Mouse (Mus musculus) CD8-positive naive resting alpha-beta T cell, adult 2 months (primary cell): ENCODE measurements around the gene Tex21.
"Not testable (repeated sequence)": the region's sequence is repeated elsewhere in the genome, so short reads cannot be mapped to it uniquely, and the experiment has no call there.

ENCODE experiments used
- DNase-seq, 2 experiments: peaks; one replicate each; pipeline ENCODE4 v3.0.0; 2022; ENCODE audit warnings: low read depth in 2 of 2, low spot score in 2 of 2

Gene Tex21

GRCm38 (mm10) chr12:76261556-76261955, 15.0 kb upstream of the Tex21 start:
- no peak for DNase-seq

DNA sequence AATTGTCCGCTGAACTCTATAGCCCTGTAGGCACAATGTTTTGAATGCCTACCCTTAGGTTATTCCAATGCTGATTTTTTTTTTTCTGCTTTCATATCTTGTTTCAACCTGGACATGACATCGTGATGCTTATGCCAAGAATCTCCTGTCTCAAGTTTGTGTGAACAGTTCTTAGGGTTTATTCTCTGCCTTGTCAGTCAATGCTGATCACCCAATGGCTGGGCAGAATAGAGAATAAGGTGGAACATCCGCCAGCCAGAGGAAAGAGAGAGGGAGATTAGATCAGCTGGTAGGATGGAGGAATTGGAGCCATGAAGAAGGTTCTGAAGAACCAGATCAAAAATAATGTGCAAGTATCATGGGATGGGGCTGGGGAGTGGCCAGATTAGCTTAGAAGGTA, 14.1 kb upstream of the Tex21 start:
- no peak for DNase-seq

GRCm38 (mm10) chr12:76256114-76256843, 9.7 kb upstream of the Tex21 start:
- DNase-seq = peak; percentile 18 to 33

- DNase-seq = peak in 1 of 2 experiments; percentile 9
These were observed 8.9 kb upstream of the Tex21 start for GRCm38 (mm10) chr12:76255499-76255875.

GRCm38 (mm10) chr12:76254725-76255498, 8.4 kb upstream of the Tex21 start, which contains the start of gene Mthfd1:
Gene Mthfd1, plus strand, starts transcription at chr12:76255298.
- peak; percentile 90 for DNase-seq

- DNase-seq = no peak
These were observed 7.4 kb upstream of the Tex21 start for GRCm38 (mm10) chr12:76253991-76254390.

DNA sequence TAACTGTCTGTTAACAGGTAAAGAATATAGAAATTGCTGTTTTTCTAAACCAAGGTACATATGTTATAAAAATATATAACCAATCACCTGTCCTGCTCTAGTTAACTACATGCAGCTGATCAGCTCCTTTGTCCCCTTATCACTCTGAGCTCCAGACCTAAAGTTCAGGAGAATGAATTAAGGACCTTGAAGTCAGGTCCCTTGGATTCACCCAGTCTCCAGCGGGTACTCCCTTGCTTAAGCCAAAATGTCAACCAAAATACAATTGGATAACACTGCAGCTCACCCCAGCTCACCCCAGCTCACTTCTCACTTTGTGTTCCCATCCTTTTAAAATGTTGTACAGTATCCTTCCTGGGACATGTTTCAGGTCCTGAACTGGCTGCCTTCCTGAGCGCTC, 7.0 kb upstream of the Tex21 start:
- DNase-seq = no peak

DNA sequence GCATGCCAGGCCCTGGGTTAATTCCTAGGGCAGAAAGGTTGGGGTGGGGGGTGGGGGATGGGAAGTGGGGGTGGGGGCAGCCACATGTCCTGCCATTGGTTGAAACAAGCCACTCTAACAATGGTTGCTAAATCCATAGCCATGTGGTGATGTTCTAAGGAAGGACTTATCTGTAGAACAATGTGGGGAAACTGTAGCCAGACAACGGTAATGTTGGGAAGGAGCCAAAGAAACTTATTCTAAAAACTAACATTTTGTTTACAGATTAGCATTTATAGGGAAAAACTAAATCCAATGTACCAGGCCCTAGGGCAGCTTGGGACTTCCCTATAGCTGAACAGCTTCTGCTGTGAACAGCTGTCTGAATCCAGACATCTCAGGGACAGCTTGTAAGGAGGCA, 6.5 kb upstream of the Tex21 start:
- no peak for DNase-seq

GRCm38 (mm10) chr12:76244981-76245380, 1.6 kb downstream of the Tex21 start:
- no peak for DNase-seq

DNA sequence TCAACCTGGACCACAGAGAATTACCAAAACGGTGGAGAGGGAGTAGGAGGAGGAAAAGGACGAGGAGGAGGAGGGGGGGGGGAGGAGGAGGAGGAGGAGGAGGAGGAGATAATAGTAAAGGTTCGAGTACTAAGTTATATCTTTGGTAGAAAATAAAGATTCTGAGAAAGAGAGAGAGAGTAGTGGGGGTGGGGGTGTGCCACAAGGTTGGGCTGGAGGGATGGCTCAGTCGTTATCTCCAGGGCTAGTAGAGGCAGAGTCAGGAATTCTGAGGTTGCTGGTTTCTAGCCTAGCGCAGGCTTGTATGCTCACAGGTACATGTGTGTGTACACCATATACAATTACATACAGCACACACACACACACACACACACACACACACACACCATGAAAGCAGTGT, 4.7 kb downstream of the Tex21 start:
- no peak for DNase-seq

GRCm38 (mm10) chr12:76241084-76241483, 5.5 kb downstream of the Tex21 start:
- no peak for DNase-seq

- no peak for DNase-seq
These were observed 5.9 kb downstream of the Tex21 start for GRCm38 (mm10) chr12:76240670-76241069.

GRCm38 (mm10) chr12:76239839-76240571, 6.5 kb downstream of the Tex21 start:
- no peak for DNase-seq

DNA sequence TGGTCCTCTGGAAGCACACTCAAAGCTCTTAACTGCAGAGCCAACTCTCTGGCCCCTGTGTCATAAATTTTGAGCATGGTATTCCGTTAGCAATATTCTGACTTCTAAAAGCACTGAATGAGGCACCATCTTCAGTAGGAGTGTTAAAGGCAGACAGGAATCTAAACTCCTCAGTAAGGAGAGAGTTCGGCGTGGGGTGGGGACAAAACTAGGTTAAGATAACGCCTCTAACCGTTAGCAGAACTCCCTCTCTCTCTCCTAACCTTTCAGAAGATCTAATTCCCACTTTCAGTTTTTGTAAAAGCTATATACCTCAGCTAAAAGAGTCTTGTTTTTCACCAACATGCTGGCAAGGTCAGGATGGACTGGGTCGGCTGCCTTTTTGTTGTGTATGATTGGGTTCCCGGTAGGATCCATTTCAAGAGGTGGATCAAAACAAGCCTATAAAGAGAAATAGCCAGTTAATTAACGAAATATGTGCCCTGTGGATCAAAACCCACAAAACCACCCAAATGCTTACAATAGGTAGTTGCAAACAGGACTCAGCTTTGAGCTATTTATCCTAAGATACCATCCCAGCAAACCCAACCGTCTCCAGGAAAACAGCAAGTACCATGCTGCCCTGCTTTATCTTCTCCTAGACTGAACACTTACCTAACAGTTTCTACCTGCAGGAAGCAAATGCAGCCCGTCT, 7.3 kb downstream of the Tex21 start:
- DNase-seq = no peak

DNA sequence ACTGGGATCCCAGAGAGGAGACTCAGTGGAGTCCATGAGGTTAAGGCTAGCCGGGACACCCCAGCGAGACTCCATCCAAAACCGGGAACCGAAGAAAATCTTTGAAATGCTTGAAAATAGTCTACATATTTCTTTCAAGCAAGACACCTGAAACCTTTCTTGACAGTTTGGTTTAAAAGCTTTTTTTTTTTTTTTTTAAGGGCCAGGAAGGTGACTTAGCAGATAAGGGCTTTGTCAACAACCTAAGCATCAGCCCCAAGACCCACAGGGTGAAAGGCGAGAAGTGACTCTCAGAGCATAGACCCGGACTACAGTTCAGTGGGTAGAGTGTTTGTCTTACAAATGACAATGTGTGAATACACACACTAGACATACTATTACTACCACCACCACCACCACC, 11.3 kb downstream of the Tex21 start:
- no peak for DNase-seq

DNA sequence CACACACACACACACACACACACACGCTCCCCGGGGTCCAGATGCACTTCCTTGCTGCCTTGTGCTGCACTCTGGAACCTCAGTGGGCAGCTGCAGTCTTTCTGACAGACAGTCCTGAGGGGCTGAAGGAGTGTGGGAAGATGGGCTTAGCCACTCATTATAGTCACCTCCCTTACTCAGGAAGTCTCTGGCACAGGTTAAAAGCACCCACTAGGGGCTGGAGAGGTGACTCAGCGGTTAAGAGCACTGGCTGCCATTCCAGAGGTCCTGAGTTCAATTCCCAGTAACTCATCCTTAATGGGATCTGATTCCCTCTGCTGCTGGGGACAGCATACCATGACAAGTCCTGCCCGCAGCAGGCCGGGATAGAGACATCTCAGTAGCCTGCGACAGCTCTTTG, 15.9 kb downstream of the Tex21 start:
- DNase-seq = no peak

DNA sequence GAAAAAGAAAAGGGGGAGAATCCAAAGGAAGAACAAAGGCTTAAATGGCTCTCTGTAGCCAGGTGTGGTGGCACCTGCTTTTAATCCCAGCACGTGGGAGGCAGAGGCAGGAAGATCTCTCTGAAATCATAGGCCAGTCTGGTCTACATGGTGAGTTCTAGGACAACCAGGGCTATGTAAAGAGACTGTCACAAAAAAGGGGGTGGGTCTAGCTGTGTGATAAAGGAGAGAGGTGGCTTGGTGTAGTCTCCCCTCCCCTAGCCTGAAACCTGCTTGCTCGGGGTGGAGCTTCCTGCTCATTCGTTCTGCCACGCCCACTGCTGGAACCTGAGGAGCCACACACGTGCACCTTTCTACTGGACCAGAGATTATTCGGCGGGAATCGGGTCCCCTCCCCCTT, 24.4 kb downstream of the Tex21 start:
- not testable (repeated sequence) for DNase-seq

DNA sequence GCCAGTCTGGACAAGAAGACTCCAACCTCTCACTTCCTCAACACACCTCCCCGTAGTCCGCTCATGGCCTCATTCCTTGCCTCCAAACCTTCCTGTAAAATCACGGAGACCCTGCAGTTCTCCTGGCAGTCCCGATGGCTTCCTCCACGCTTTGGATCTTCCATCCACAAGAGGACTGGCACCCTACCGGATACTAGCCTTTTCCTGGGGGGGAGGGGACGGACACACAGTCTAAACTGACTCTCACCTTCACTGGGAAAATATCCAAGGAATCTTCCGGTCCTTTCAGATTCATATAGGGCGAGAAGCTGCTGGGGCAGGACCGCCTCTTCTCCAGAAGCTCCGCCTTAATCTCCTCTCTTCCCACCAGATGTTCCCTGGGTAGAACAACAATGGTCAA, 29.8 kb downstream of the Tex21 start:
- no peak for DNase-seq

DNA sequence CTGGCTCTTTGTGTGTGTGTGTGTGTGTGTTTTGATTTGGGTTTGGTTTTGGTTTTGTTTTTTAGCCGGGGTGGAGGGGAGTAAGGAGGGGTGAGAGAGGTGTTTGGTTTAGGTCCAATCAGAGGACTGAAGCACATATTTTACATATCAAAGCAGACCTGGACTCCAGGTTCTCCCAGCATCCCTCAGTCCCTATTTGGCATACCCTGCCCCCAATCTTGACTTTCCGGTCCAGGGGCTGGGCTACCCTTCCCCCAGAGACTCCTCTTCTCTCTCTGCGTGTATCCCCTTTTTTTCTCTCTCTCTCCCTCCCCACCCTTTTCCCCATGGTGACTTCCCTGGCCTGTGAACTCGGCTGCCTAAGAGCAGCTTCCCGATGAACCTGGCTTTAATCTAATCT, 31.4 kb downstream of the Tex21 start:
- no peak for DNase-seq

DNA sequence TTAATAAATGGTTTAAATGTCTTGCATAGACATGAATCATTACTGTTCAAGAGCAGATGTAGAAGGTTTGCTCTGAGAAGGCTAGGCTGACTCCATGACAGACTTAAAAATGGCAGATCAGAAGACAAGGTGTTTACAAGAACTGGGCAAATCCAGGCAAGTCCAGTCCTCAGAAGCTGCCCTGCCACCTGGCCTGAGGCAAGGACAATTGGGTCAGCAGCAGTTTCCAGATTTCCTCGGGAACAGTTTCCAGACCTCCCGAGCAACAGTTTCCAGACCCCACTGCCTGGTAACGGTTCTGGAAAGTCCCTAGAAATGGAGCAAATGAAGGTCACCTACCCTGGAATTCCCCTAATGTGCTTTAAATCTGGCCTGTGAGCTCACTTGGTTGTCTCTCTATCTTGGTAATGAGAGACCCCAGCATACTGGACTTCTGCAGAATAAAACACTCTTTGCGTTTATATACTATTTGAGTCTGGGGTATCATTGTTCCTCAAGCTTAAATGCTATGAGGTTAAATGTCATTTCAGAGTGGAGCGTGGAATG, 37.0 kb downstream of the Tex21 start:
- DNase-seq = no peak

- no peak for DNase-seq
These were observed 46.2 kb downstream of the Tex21 start for GRCm38 (mm10) chr12:76200326-76200725.
